ENCODE assay signal across 13 mouse cellular contexts in the genomic region with DNA sequence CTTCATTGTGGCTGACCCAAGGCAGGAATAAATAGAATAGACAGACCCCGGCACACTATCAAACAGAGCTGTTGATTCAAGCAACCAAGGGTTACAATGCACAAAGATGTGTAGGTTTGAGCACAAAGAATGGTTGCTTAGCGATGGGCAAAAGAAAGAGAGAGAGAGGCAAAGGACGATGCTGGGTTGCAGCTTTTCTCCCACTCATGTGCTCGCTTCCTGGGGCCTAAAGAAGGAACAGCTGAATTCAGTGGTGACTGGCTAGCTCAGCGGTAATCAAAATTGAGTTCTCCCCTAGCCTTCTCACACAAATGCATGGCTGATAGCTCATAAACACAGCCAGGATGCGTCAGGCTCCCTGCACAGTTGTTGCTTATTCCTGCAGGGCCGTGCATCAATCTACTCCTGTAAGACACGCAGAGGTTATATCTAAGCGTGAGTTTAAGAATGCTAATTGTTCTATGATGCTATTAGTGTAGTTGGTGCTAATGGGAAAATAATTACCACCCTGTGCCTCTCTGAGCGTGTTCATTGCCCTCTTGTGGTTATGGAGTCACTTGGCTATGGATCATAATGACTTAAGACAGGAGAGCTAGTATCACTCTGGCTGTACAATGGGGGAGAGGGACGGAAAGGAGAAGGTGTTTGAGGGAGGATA.
DNase-seq lines count a peak whose midpoint lies in the region; ATAC-seq and TF ChIP-seq lines count a peak whose summit lies in the region.
"Had no signal": no experiment of that assay in that cellular context is flagged by ENCODE, and none has a peak within 500 bp of the region (broad histone marks: within the 10 kb centered on the region; RNA-seq: fewer than 3 reads in every experiment).

No protein-coding gene starts in this region.

- no peaks in the 10 kb centered on the region for H3K9me3 ChIP-seq in embryonic facial prominence, embryonic 15.5 days (replicated peaks)
- no peaks in the 10 kb centered on the region for H3K9me3 ChIP-seq in embryonic facial prominence, embryonic 10.5 days
- no peaks in the 10 kb centered on the region for H3K9me3 ChIP-seq in CH12.LX (replicated peaks; ENCODE audit: low read length)
- no peaks in the 10 kb centered on the region for H3K9me3 ChIP-seq in forebrain, embryonic 12.5 days
- no peaks in the 10 kb centered on the region for H3K9me3 ChIP-seq in midbrain, embryonic 12.5 days
- H3K9me3 ChIP-seq: heart, embryonic 15.5 days; limb, embryonic 12.5 days; megakaryocyte, embryonic 14.5 days had no signal

- H3K4me2 ChIP-seq in embryonic facial prominence, embryonic 15.5 days (replicated peaks): no peak overlapping the region
- H3K4me2 ChIP-seq in CH12.LX (ENCODE audit: insufficient read depth, low read depth, poor library complexity, severe bottlenecking): no peak overlapping the region
- no peak overlapping the region for H3K4me2 ChIP-seq in forebrain, embryonic 12.5 days
- no peak overlapping the region for H3K4me2 ChIP-seq in midbrain, embryonic 12.5 days (replicated peaks)
- H3K4me2 ChIP-seq: heart, embryonic 15.5 days; limb, embryonic 12.5 days had no signal

- WGBS in embryonic facial prominence, embryonic 15.5 days: 77% methylated on average over 11 of the region's 11 CpGs
- WGBS in embryonic facial prominence, embryonic 10.5 days: 68% methylated on average over 11 of the region's 11 CpGs
- WGBS in forebrain, embryonic 12.5 days: 31% methylated on average over 11 of the region's 11 CpGs
- WGBS in midbrain, embryonic 12.5 days: 41% methylated on average over 11 of the region's 11 CpGs

- no peaks in the 10 kb centered on the region for H3K4me1 ChIP-seq in embryonic facial prominence, embryonic 15.5 days
- H3K4me1 ChIP-seq in embryonic facial prominence, embryonic 10.5 days: peaks cover 18% of the 10 kb centered on the region
- H3K4me1 ChIP-seq in CH12.LX (ENCODE audit: control insufficient read depth in 1 of 2, insufficient read depth in 2 of 2): no peaks in the 10 kb centered on the region
- peaks cover 19% of the 10 kb centered on the region for H3K4me1 ChIP-seq in forebrain, embryonic 12.5 days
- peaks cover 17% of the 10 kb centered on the region for H3K4me1 ChIP-seq in midbrain, embryonic 12.5 days

- H3K79me2 ChIP-seq in CH12.LX (replicated peaks; ENCODE audit: control insufficient read depth, extremely low read depth, insufficient read depth, poor library complexity, severe bottlenecking): no peaks in the 10 kb centered on the region

- peak; percentile 39; the same call in 1 of the 2 replicates for ATAC-seq in embryonic facial prominence, embryonic 15.5 days (ENCODE audit: insufficient number of reproducible peaks, low FRiP score, low TSS enrichment, low read depth)
- ATAC-seq in forebrain, embryonic 12.5 days (ENCODE audit: low FRiP score): peak; percentile 68
- ATAC-seq in midbrain, embryonic 12.5 days (ENCODE audit: low FRiP score, low read depth): peak; percentile 44
- ATAC-seq: CD4-positive, CD25-positive, alpha-beta regulatory T cell, adult 4 months had no signal

- in situ Hi-C loops in CH12.LX (cut with MboI; ENCODE audit: low pct_ligation_motif_present, low pct_unique_long_range_greater_than_20kb, low sequenced_read_pairs): no loop called here

- no peak for TF ChIP-seq POLR2A in CH12.LX (IDR thresholded peaks at IDR 0.05; ENCODE audit: low read depth, low read length)

- DNase-seq in embryonic facial prominence, embryonic 10.5 days (ENCODE audit: low spot score): no peak
- DNase-seq in CH12.LX (ENCODE audit: extremely low read depth): no peak
- DNase-seq in adrenal gland, postnatal 14 days: no peak
- DNase-seq in heart, postnatal 10 days: no peak
- DNase-seq in adrenal gland, postnatal 36 days: no peak
- DNase-seq: kidney, postnatal 36 days had no signal

- H3K36me3 ChIP-seq in embryonic facial prominence, embryonic 15.5 days: no peaks in the 10 kb centered on the region
- H3K36me3 ChIP-seq in embryonic facial prominence, embryonic 10.5 days (replicated peaks): no peaks in the 10 kb centered on the region
- H3K36me3 ChIP-seq in CH12.LX (replicated peaks in 1 of 2; ENCODE audit: control insufficient read depth in 1 of 2, insufficient read depth in 1 of 2, low read length in 1 of 2): no peaks in the 10 kb centered on the region
- H3K36me3 ChIP-seq in forebrain, embryonic 12.5 days (replicated peaks): no peaks in the 10 kb centered on the region
- H3K36me3 ChIP-seq in midbrain, embryonic 12.5 days: no peaks in the 10 kb centered on the region
- H3K36me3 ChIP-seq: heart, embryonic 15.5 days; limb, embryonic 12.5 days had no signal

- no peak for TF ChIP-seq EP300 in CH12.LX (IDR thresholded peaks at IDR 0.05; ENCODE audit: low read length)

- no peak overlapping the region for H3K9ac ChIP-seq in embryonic facial prominence, embryonic 15.5 days
- no peak overlapping the region for H3K9ac ChIP-seq in CH12.LX (ENCODE audit: insufficient read depth, low read depth)
- no peak overlapping the region for H3K9ac ChIP-seq in forebrain, embryonic 12.5 days
- H3K9ac ChIP-seq in midbrain, embryonic 12.5 days (replicated peaks): no peak overlapping the region
- H3K9ac ChIP-seq: heart, embryonic 15.5 days; limb, embryonic 12.5 days had no signal

- no peak overlapping the region for H3K27ac ChIP-seq in embryonic facial prominence, embryonic 15.5 days (replicated peaks)
- H3K27ac ChIP-seq in embryonic facial prominence, embryonic 10.5 days (replicated peaks): no peak overlapping the region
- H3K27ac ChIP-seq in CH12.LX (ENCODE audit: insufficient read depth, low read depth): no peak overlapping the region
- H3K27ac ChIP-seq in forebrain, embryonic 12.5 days: peak overlapping the region; percentile 73
- peak overlapping the region; percentile 52 for H3K27ac ChIP-seq in midbrain, embryonic 12.5 days (replicated peaks)
- H3K27ac ChIP-seq: heart, embryonic 15.5 days; limb, embryonic 12.5 days had no signal

- TF ChIP-seq CTCF in CH12.LX (conservative IDR thresholded peaks at IDR 0.05 in 1 of 2, IDR thresholded peaks at IDR 0.05 in 1 of 2; ENCODE audit: low read depth in 2 of 2, low read length in 2 of 2): no peak

- H3K4me3 ChIP-seq in embryonic facial prominence, embryonic 15.5 days (replicated peaks): no peak overlapping the region
- H3K4me3 ChIP-seq in embryonic facial prominence, embryonic 10.5 days: no peak overlapping the region
- no peak overlapping the region for H3K4me3 ChIP-seq in CH12.LX (replicated peaks in 1 of 3; ENCODE audit: low read depth in 2 of 3, low read length in 2 of 3, poor library complexity in 1 of 3)
- no peak overlapping the region for H3K4me3 ChIP-seq in forebrain, embryonic 12.5 days (replicated peaks)
- no peak overlapping the region for H3K4me3 ChIP-seq in midbrain, embryonic 12.5 days
- H3K4me3 ChIP-seq: heart, embryonic 15.5 days; limb, embryonic 12.5 days; megakaryocyte, embryonic 14.5 days had no signal

- intact Hi-C loops in heart, postnatal 10 days (cut with DNase I): no loop called here

- no peaks in the 10 kb centered on the region for H3K27me3 ChIP-seq in embryonic facial prominence, embryonic 15.5 days
- peaks cover 19% of the 10 kb centered on the region; the same call in 1 of the 2 replicates for H3K27me3 ChIP-seq in embryonic facial prominence, embryonic 10.5 days (replicated peaks; ENCODE audit: low read depth, poor library complexity, severe bottlenecking)
- H3K27me3 ChIP-seq in CH12.LX (replicated peaks): no peaks in the 10 kb centered on the region
- H3K27me3 ChIP-seq in forebrain, embryonic 12.5 days: 0 out of 2 replicates have a peak, but pooled peaks cover 13% of the 10 kb centered on the region
- H3K27me3 ChIP-seq in midbrain, embryonic 12.5 days: peaks cover 30% of the 10 kb centered on the region
- H3K27me3 ChIP-seq: heart, embryonic 15.5 days; limb, embryonic 12.5 days had no signal

- dilution Hi-C loops in CH12.LX (cut with MboI; ENCODE audit: extremely low pct_ligation_motif_present, extremely low pct_unique_long_range_greater_than_20kb, low sequenced_read_pairs): no loop called here

- TF ChIP-seq RAD21 in CH12.LX (IDR thresholded peaks at IDR 0.05; ENCODE audit: low read depth, low read length): peak; percentile 2

TF ChIP-seq in CH12.LX, 34 proteins besides CTCF, POLR2A, EP300 and RAD21:
- no peak for TF ChIP-seq MAX (IDR thresholded peaks at IDR 0.05; ENCODE audit: low read length)
- no peak for TF ChIP-seq ZMIZ1 (IDR thresholded peaks at IDR 0.05; ENCODE audit: low read depth, low read length)
- TF ChIP-seq ZC3H11A (IDR thresholded peaks at IDR 0.05; ENCODE audit: low read depth, low read length): no peak
- TF ChIP-seq ETS1 (conservative IDR thresholded peaks at IDR 0.05; ENCODE audit: low read depth, low read length): no peak
- no peak for TF ChIP-seq IRF4 (IDR thresholded peaks at IDR 0.05; ENCODE audit: low read depth, low read length)
- TF ChIP-seq TBP (conservative IDR thresholded peaks at IDR 0.05; ENCODE audit: low read depth, low read length): no peak
- TF ChIP-seq MXI1 (IDR thresholded peaks at IDR 0.05; ENCODE audit: low read depth, low read length): no peak
- no peak for TF ChIP-seq MEF2A (IDR thresholded peaks at IDR 0.05; ENCODE audit: borderline replicate concordance, low read depth, low read length)
- TF ChIP-seq E2F4 (IDR thresholded peaks at IDR 0.05; ENCODE audit: insufficient replicate concordance, low read depth, low read length): no peak
- TF ChIP-seq NELFE (IDR thresholded peaks at IDR 0.05; ENCODE audit: low read depth, low read length): no peak

Comparison
In these comparisons a context has a peak if more than half of its experiments do, and no peak if none do; other contexts are left out.
1. H3K27ac ChIP-seq: peak in forebrain, embryonic 12.5 days (single experiment) and midbrain, embryonic 12.5 days (single experiment); none in embryonic facial prominence, embryonic 15.5 days (single experiment), embryonic facial prominence, embryonic 10.5 days (single experiment) and CH12.LX (single experiment).
2. Peak in every context shown above with its lines, with median percentiles within 50 percentile points of each other: ATAC-seq.